Mouse (Mus musculus) CH12.LX (cell line): Measurements from ENCODE around the gene Ptges3. TPM values are rescaled to one million over a fixed set of nuclear protein-coding genes. Genes with fewer than 3 reads are reported as not detected.

Source experiments
- DNase-seq: peaks from one replicate; pipeline ENCODE4 v3.0.0-alpha.2; 2013; ENCODE audit errors: extremely low read depth
- H3K27ac ChIP-seq: 2 replicates; pipeline ENCODE4 v1.5.1; 2012; ENCODE audit warnings: low read depth, mild to moderate bottlenecking, control low read depth, moderate library complexity; ENCODE audit not compliant: insufficient read depth
- H3K27me3 ChIP-seq: replicated peaks from 2 replicates; pipeline ENCODE3; 2012; ENCODE audit warnings: inconsistent platforms
- H3K36me3 ChIP-seq, 2 experiments: replicated peaks in 1 of 2; 2 replicates each; pipeline versions ENCODE3 to v1.6.1; 2012; ENCODE audit warnings: inconsistent platforms in 1 of 2, low read length in 1 of 2, mild to moderate bottlenecking in 1 of 2, mixed read lengths in 1 of 2, moderate library complexity in 1 of 2; ENCODE audit not compliant: control insufficient read depth in 1 of 2, insufficient read depth in 1 of 2
- H3K4me1 ChIP-seq, 2 experiments: 2 replicates each; pipeline ENCODE4 v1.6.1; 2012; ENCODE audit warnings: inconsistent platforms in 1 of 2, moderate library complexity in 1 of 2; ENCODE audit not compliant: insufficient read depth in 2 of 2, control insufficient read depth in 1 of 2
- H3K4me2 ChIP-seq: 2 replicates; pipeline ENCODE4 v1.6.1; 2012; ENCODE audit warnings: low read depth, mild to moderate bottlenecking, control low read depth; ENCODE audit not compliant: poor library complexity, insufficient read depth, severe bottlenecking
- H3K4me3 ChIP-seq, 3 experiments: fragments of 150-350 bp in 1 of 3; sonication (generic) in 1 of 3; replicated peaks in 1 of 3; 2 replicates each; pipeline versions ENCODE3 to v1.5.1; 2011 to 2012; ENCODE audit warnings: low read depth in 2 of 3, low read length in 2 of 3, mild to moderate bottlenecking in 2 of 3, moderate library complexity in 2 of 3, control low read depth in 1 of 3, improper control_type of control experiment in 1 of 3, inconsistent platforms in 1 of 3, mixed read lengths in 1 of 3; ENCODE audit not compliant: poor library complexity in 1 of 3
- H3K79me2 ChIP-seq: replicated peaks from 2 replicates; pipeline ENCODE4 v1.6.1; 2012; ENCODE audit warnings: mild to moderate bottlenecking, moderate library complexity; ENCODE audit not compliant: control insufficient read depth, poor library complexity, insufficient read depth, severe bottlenecking; ENCODE audit errors: extremely low read depth
- H3K9ac ChIP-seq: 2 replicates; pipeline ENCODE4 v1.6.1; 2012; ENCODE audit warnings: low read depth, mild to moderate bottlenecking, control low read depth, moderate library complexity; ENCODE audit not compliant: insufficient read depth
- H3K9me3 ChIP-seq: replicated peaks from 2 replicates; pipeline ENCODE3; 2012; ENCODE audit warnings: low read length, inconsistent platforms, mixed read lengths
- BHLHE40 ChIP-seq: IDR thresholded peaks from 2 replicates; pipeline ENCODE4 v1.6.1; 2011; ENCODE audit warnings: mild to moderate bottlenecking, low read depth, low read length, improper control_type of control experiment
- CHD1 ChIP-seq: IDR thresholded peaks from 2 replicates; pipeline ENCODE4 v1.6.1; 2012; ENCODE audit warnings: low read depth, low read length, improper control_type of control experiment, inconsistent platforms
- CHD2 ChIP-seq: IDR thresholded peaks from 2 replicates; pipeline ENCODE4 v1.6.1; 2011; ENCODE audit warnings: low read length, improper control_type of control experiment
- CTCF ChIP-seq, 2 experiments: IDR thresholded peaks in 1 of 2; conservative IDR thresholded peaks in 1 of 2; 2 replicates each; pipeline ENCODE4 v1.5.1; 2011 to 2012; ENCODE audit warnings: low read depth in 2 of 2, low read length in 2 of 2, improper control_type of control experiment in 1 of 2, inconsistent platforms in 1 of 2, mild to moderate bottlenecking in 1 of 2, moderate library complexity in 1 of 2
- E2F4 ChIP-seq: IDR thresholded peaks from 2 replicates; pipeline ENCODE4 v1.6.1; 2011; ENCODE audit warnings: low read depth, low read length, improper control_type of control experiment; ENCODE audit not compliant: insufficient replicate concordance
- ELF1 ChIP-seq: IDR thresholded peaks from 2 replicates; pipeline ENCODE4 v1.6.1; 2014; ENCODE audit warnings: low read depth, mild to moderate bottlenecking, inconsistent platforms, low read length, improper control_type of control experiment
- EP300 ChIP-seq: IDR thresholded peaks from 2 replicates; pipeline ENCODE4 v1.6.1; 2011; ENCODE audit warnings: low read length, improper control_type of control experiment
- ETS1 ChIP-seq: conservative IDR thresholded peaks from 2 replicates; pipeline ENCODE4 v1.6.1; 2012; ENCODE audit warnings: low read depth, mild to moderate bottlenecking, inconsistent platforms, low read length, improper control_type of control experiment, moderate library complexity
- GABPA ChIP-seq: IDR thresholded peaks from 2 replicates; pipeline ENCODE4 v1.6.1; 2012; ENCODE audit warnings: low read depth, low read length, improper control_type of control experiment, inconsistent platforms; ENCODE audit not compliant: insufficient replicate concordance
- HCFC1 ChIP-seq: IDR thresholded peaks from 2 replicates; pipeline ENCODE4 v1.6.1; 2012; ENCODE audit warnings: low read depth, mild to moderate bottlenecking, inconsistent platforms, low read length, improper control_type of control experiment
- IRF4 ChIP-seq: IDR thresholded peaks from 2 replicates; pipeline ENCODE4 v1.6.1; 2014; ENCODE audit warnings: low read depth, mild to moderate bottlenecking, inconsistent platforms, low read length, improper control_type of control experiment
- JUN ChIP-seq: IDR thresholded peaks from 2 replicates; pipeline ENCODE4 v1.6.1; 2011; ENCODE audit warnings: low read depth, mild to moderate bottlenecking, low read length, improper control_type of control experiment, moderate library complexity; ENCODE audit not compliant: insufficient read depth
- JUND ChIP-seq: conservative IDR thresholded peaks from 2 replicates; pipeline ENCODE4 v1.6.1; 2011; ENCODE audit warnings: low read depth, low read length, improper control_type of control experiment
- KAT2A ChIP-seq: IDR thresholded peaks from 2 replicates; pipeline ENCODE4 v1.6.1; 2012; ENCODE audit warnings: low read length, improper control_type of control experiment, inconsistent platforms; ENCODE audit not compliant: insufficient replicate concordance
- MAFK ChIP-seq: IDR thresholded peaks from 2 replicates; pipeline ENCODE4 v1.6.1; 2011; ENCODE audit warnings: low read length, improper control_type of control experiment; ENCODE audit not compliant: insufficient replicate concordance
- MAX ChIP-seq: IDR thresholded peaks from 2 replicates; pipeline ENCODE4 v1.6.1; 2011; ENCODE audit warnings: low read length, improper control_type of control experiment
- MAZ ChIP-seq: IDR thresholded peaks from 2 replicates; pipeline ENCODE4 v1.6.1; 2012; ENCODE audit warnings: low read depth, mild to moderate bottlenecking, inconsistent platforms, low read length, improper control_type of control experiment, moderate library complexity
- MEF2A ChIP-seq: IDR thresholded peaks from 2 replicates; pipeline ENCODE4 v1.6.1; 2014; ENCODE audit warnings: low read depth, mild to moderate bottlenecking, inconsistent platforms, low read length, improper control_type of control experiment, borderline replicate concordance
- MXI1 ChIP-seq: IDR thresholded peaks from 2 replicates; pipeline ENCODE4 v1.6.1; 2011; ENCODE audit warnings: mild to moderate bottlenecking, low read depth, low read length, improper control_type of control experiment
- MYC ChIP-seq: IDR thresholded peaks from 2 replicates; pipeline ENCODE4 v1.6.1; 2011; ENCODE audit warnings: low read depth, mild to moderate bottlenecking, improper control_type of control experiment, low read length
- NELFE ChIP-seq: IDR thresholded peaks from 2 replicates; pipeline ENCODE4 v1.6.1; 2011; ENCODE audit warnings: low read depth, low read length, improper control_type of control experiment
- NRF1 ChIP-seq: IDR thresholded peaks from 2 replicates; pipeline ENCODE4 v1.6.1; 2014; ENCODE audit warnings: low read depth, mild to moderate bottlenecking, inconsistent platforms, low read length, improper control_type of control experiment, moderate library complexity
- PAX5 ChIP-seq: IDR thresholded peaks from 2 replicates; pipeline ENCODE4 v1.6.1; 2012; ENCODE audit warnings: low read length, inconsistent platforms, mixed read lengths
- POLR2A ChIP-seq: IDR thresholded peaks from 2 replicates; pipeline ENCODE4 v1.6.1; 2011; ENCODE audit warnings: low read depth, mild to moderate bottlenecking, improper control_type of control experiment, low read length
- POLR2AphosphoS2 ChIP-seq: IDR thresholded peaks from 2 replicates; pipeline ENCODE4 v1.6.1; 2011; ENCODE audit warnings: low read depth, low read length, improper control_type of control experiment
- RAD21 ChIP-seq: IDR thresholded peaks from 2 replicates; pipeline ENCODE4 v1.6.1; 2011; ENCODE audit warnings: low read depth, mild to moderate bottlenecking, low read length, improper control_type of control experiment, moderate library complexity
- RCOR1 ChIP-seq: conservative IDR thresholded peaks from 2 replicates; pipeline ENCODE4 v1.6.1; 2012; ENCODE audit warnings: low read depth, mild to moderate bottlenecking, inconsistent platforms, low read length, improper control_type of control experiment
- SIN3A ChIP-seq: IDR thresholded peaks from 2 replicates; pipeline ENCODE4 v1.6.1; 2012; ENCODE audit warnings: low read length, improper control_type of control experiment, inconsistent platforms
- SMC3 ChIP-seq: IDR thresholded peaks from 2 replicates; pipeline ENCODE4 v1.6.1; 2011; ENCODE audit warnings: low read depth, low read length, improper control_type of control experiment
- TBP ChIP-seq: conservative IDR thresholded peaks from 2 replicates; pipeline ENCODE4 v1.6.1; 2011; ENCODE audit warnings: low read depth, low read length, improper control_type of control experiment
- TCF12 ChIP-seq: IDR thresholded peaks from 2 replicates; pipeline ENCODE4 v1.6.1; 2014; ENCODE audit warnings: low read depth, mild to moderate bottlenecking, inconsistent platforms, low read length, improper control_type of control experiment
- UBTF ChIP-seq: IDR thresholded peaks from 2 replicates; pipeline ENCODE4 v1.6.1; 2012; ENCODE audit warnings: low read depth, mild to moderate bottlenecking, inconsistent platforms, low read length, improper control_type of control experiment, moderate library complexity
- USF1 ChIP-seq: IDR thresholded peaks from 2 replicates; pipeline ENCODE4 v1.6.1; 2014; ENCODE audit warnings: low read depth, mild to moderate bottlenecking, inconsistent platforms, low read length, improper control_type of control experiment
- USF2 ChIP-seq: conservative IDR thresholded peaks from 2 replicates; pipeline ENCODE4 v1.6.1; 2011; ENCODE audit warnings: low read depth, low read length, improper control_type of control experiment
- ZC3H11A ChIP-seq: IDR thresholded peaks from 2 replicates; pipeline ENCODE4 v1.6.1; 2012; ENCODE audit warnings: low read depth, mild to moderate bottlenecking, inconsistent platforms, low read length, improper control_type of control experiment
- ZKSCAN1 ChIP-seq: IDR thresholded peaks from 2 replicates; pipeline ENCODE4 v1.6.1; 2012; ENCODE audit warnings: low read depth, inconsistent platforms, low read length, improper control_type of control experiment, borderline replicate concordance
- ZMIZ1 ChIP-seq: IDR thresholded peaks from 2 replicates; pipeline ENCODE4 v1.6.1; 2012; ENCODE audit warnings: low read depth, mild to moderate bottlenecking, inconsistent platforms, low read length, improper control_type of control experiment
- ZNF384 ChIP-seq: IDR thresholded peaks from 2 replicates; pipeline ENCODE4 v1.6.1; 2012; ENCODE audit warnings: low read depth, low read length, improper control_type of control experiment, inconsistent platforms
- dilution Hi-C: fragments of 300-500 bp; cut with MboI; formaldehyde crosslinking; loops from 2 replicates; pipeline ENCODE4 v1.14.3; 2020; ENCODE audit warnings: low sequenced_read_pairs; ENCODE audit not compliant: extremely low pct_unique_long_range_greater_than_20kb, extremely low pct_ligation_motif_present
- in situ Hi-C: fragments of 300-500 bp; cut with MboI; formaldehyde crosslinking; loops from 3 replicates; pipeline ENCODE4 v1.14.3; 2019; ENCODE audit warnings: low sequenced_read_pairs, low pct_ligation_motif_present, low pct_unique_long_range_greater_than_20kb, mixed read lengths
- polyA plus RNA-seq: library from polyadenylated mRNA; unstranded; fragments of >175 nt; gene quantifications from 2 replicates; pipeline ENCODE4 v1.2.1, GENCODE M21; 2012; ENCODE audit warnings: low read depth; ENCODE audit not compliant: insufficient read length
- total RNA-seq, 2 experiments: library from RNA; depleted of rRNA; stranded (reverse); fragments of 300-350 nt in 1 of 2; fragments of >200 nt in 1 of 2; gene quantifications; 2 replicates each; pipeline ENCODE4 v1.2.3; 2012 to 2014

The Ptges3 gene
- total and polyA plus RNA-seq, 3 experiments, result 124 to 274 (median 196) TPM

DNA sequence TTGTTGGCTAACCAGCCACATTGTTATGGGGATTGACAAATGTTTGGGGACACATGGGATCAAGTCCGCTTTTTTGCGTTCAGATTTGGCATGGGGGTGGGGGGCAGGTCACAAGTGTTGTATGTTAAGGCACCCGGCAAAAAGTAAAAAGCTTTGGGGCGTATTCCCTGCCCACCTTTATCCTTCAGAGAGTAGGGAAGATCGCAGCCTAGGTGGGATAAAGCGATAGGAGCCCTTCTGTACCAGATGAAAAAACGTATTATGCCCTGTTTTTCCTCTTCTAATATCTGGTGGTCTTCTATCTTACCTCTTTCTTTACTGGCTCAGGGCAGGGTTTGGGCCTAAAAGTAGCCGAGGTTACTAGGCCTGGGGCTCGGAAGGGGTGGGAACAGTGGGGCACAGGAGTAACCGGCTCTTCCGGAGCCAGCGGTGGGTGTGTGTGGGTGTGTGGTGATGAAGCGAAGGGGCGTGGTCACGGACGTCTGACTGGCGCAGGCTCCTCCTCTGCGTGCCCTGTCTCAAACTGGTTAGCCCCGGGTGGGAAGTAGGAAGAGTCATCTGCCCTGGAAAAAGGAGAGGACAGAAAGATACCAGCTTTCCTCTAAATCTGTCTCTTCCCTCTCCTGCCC, 35.7 kb downstream of the Ptges3 start:
- H3K4me1 ChIP-seq, result peaks cover 4 to 51% of the 10 kb centered on the region in 2 experiments; a peak in 3 of 4 replicates
- peak overlapping the region; percentile 63 for H3K27ac ChIP-seq
- no peaks in the 10 kb centered on the region for H3K27me3 ChIP-seq
- TF ChIP-seq CHD1, result no peak; the same call in 1 of the 2 replicates
- no peak for TF ChIP-seq CTCF (conservative IDR thresholded peaks at IDR 0.05 in 1 of 2, IDR thresholded peaks at IDR 0.05 in 1 of 2; ENCODE audit: low read depth in 2 of 2, low read length in 2 of 2)
- no peak for TF ChIP-seq RAD21
- peak; percentile 45; the same call in 1 of the 2 replicates for TF ChIP-seq MEF2A
- no peak for TF ChIP-seq MAX
- 0 out of 2 replicates have a peak, but pooled peaks have one; percentile 28 for TF ChIP-seq KAT2A
- TF ChIP-seq MXI1, result no peak; the same call in none of the 2 replicates
- peak; percentile 24; the same call in 1 of the 2 replicates for TF ChIP-seq NELFE
- peak; percentile 43; the same call in 1 of the 2 replicates for TF ChIP-seq TCF12
- TF ChIP-seq POLR2A, result peak; percentile 60
- TF ChIP-seq BHLHE40, result no peak
- TF ChIP-seq USF2, result no peak
- TF ChIP-seq ELF1, result peak; percentile 84
- TF ChIP-seq SIN3A, result peak; percentile 62
- TF ChIP-seq USF1, result no peak
- no peak for TF ChIP-seq JUND
- no peak for TF ChIP-seq RCOR1
- no peak for TF ChIP-seq ZKSCAN1
- TF ChIP-seq ETS1, result no peak
- TF ChIP-seq TBP, result 0 out of 2 replicates have a peak, but pooled peaks have one; percentile 29
- TF ChIP-seq POLR2AphosphoS2, result no peak
- TF ChIP-seq IRF4, result 0 out of 2 replicates have a peak, but pooled peaks have one; percentile 45
- no peak for TF ChIP-seq ZNF384
- no peak for TF ChIP-seq PAX5
- TF ChIP-seq MAZ, result peak; percentile 79; the same call in 1 of the 2 replicates
- no peak for TF ChIP-seq ZC3H11A
- peak; percentile 33; the same call in 1 of the 2 replicates for TF ChIP-seq ZMIZ1
- no peak for TF ChIP-seq GABPA
- TF ChIP-seq MYC, result no peak
- TF ChIP-seq CHD2, result no peak
- TF ChIP-seq JUN, result no peak
- peak; percentile 72 for TF ChIP-seq NRF1
- peak; percentile 68 for TF ChIP-seq HCFC1
- no peak for TF ChIP-seq E2F4
- 0 out of 2 replicates have a peak, but pooled peaks have one; percentile 57 for TF ChIP-seq UBTF
- no peak for TF ChIP-seq EP300
- no peak for TF ChIP-seq SMC3
- no peak for TF ChIP-seq MAFK
- in situ Hi-C loops (loop anchor here (5.0 to 10.0 kb wide), 2 partner anchors 50 to 98 kb away; partner anchors contain the start of gene Gls2), dilution Hi-C loops (no loop called here)
- H3K9ac ChIP-seq, result peak overlapping the region; percentile 87
- peaks cover 6 to 12% of the 10 kb centered on the region in 2 experiments for H3K36me3 ChIP-seq
- peak overlapping the region; percentile 69 to 86 (median 78) for H3K4me3 ChIP-seq
- H3K79me2 ChIP-seq, result peaks cover 28% of the 10 kb centered on the region
- peak; percentile 95 for DNase-seq
- peak overlapping the region; percentile 74 for H3K4me2 ChIP-seq
- no peaks in the 10 kb centered on the region for H3K9me3 ChIP-seq
